Mouse (Mus musculus) heart, embryonic 16.5 days (tissue): ENCODE data around the gene Rab17. TPM values are rescaled to one million over a fixed set of nuclear protein-coding genes. Genes with fewer than 3 reads are reported as not detected.
A peak's percentile ranks its signal among the peaks of the same experiment; 100 is the strongest.

Experiments used
- ATAC-seq: fragments of 200-750 bp; cut with Nextera tagmentation; replicated peaks from 2 replicates; pipeline ENCODE4 v1.8.0; 2017; ENCODE audit warnings: moderate number of reproducible peaks; ENCODE audit not compliant: insufficient read depth, low FRiP score; ENCODE audit errors: extremely low read depth
- H3K27ac ChIP-seq: fragments of 300-500 bp; sonication (generic); 2 replicates; pipeline ENCODE4 v1.5.1; 2014; ENCODE audit warnings: mild to moderate bottlenecking, low read length, control low read depth, moderate library complexity
- H3K27me3 ChIP-seq: fragments of 300-500 bp; sonication (generic); 2 replicates; pipeline ENCODE4 v1.6.1; 2014; ENCODE audit warnings: low read length, mixed read lengths; ENCODE audit not compliant: control insufficient read depth, insufficient read depth
- H3K36me3 ChIP-seq: fragments of 300-500 bp; sonication (generic); 2 replicates; pipeline ENCODE4 v1.6.1; 2014; ENCODE audit not compliant: control insufficient read depth, insufficient read depth
- H3K4me1 ChIP-seq: fragments of 300-500 bp; sonication (generic); 2 replicates; pipeline ENCODE4 v1.6.1; 2014; ENCODE audit warnings: low read length, mixed read lengths; ENCODE audit not compliant: control insufficient read depth, insufficient read depth
- H3K4me2 ChIP-seq: fragments of 300-500 bp; sonication (generic); 2 replicates; pipeline ENCODE4 v1.6.1; 2014; ENCODE audit warnings: low read depth, mild to moderate bottlenecking, control low read depth, low read length
- H3K4me3 ChIP-seq: fragments of 300-500 bp; sonication (generic); 2 replicates; pipeline ENCODE4 v1.5.1; 2014; ENCODE audit warnings: mild to moderate bottlenecking, control low read depth, low read length
- H3K9ac ChIP-seq: fragments of 300-500 bp; sonication (generic); 2 replicates; pipeline ENCODE4 v1.6.1; 2014; ENCODE audit warnings: low read length, control low read depth
- H3K9me3 ChIP-seq: fragments of 300-500 bp; sonication (generic); replicated peaks from 2 replicates; pipeline ENCODE4 v1.6.1; 2016; ENCODE audit warnings: low read length; ENCODE audit not compliant: control insufficient read depth
- WGBS: fragments of 180-500 bp; shearing (Covaris S2); extraction: QIAGEN DNeasy Blood & Tissue Kit; methylation state at CpG from one replicate; pipeline ENCODE4 v1.1.7; 2014; 5-methylcytosine and 5-hydroxymethylcytosine counted together
- polyA plus RNA-seq: library from polyadenylated mRNA; unstranded; fragments of >200 nt; fragmentation: Nextera tagmentation; extraction: Ambion mirVana; gene quantifications from 2 replicates; pipeline ENCODE4 v1.2.1, GENCODE M21; 2015

The Rab17 gene
- polyA plus RNA-seq, 1 experiment from 2014 or later, result 3.8 TPM

- Histone ChIP-seq H3K4me2 (no peak overlapping the region), H3K4me1 (peaks cover 33% of the 10 kb centered on the region), H3K4me3 (no peak overlapping the region), H3K9me3 (no peaks in the 10 kb centered on the region), H3K9ac (peak overlapping the region; percentile 46; the same call in 1 of the 2 replicates), H3K27ac (0 out of 2 replicates have a peak overlapping the region, but pooled peaks have one; percentile 15), H3K36me3 (no peaks in the 10 kb centered on the region), H3K27me3 (no peaks in the 10 kb centered on the region)
- WGBS, result 27% methylated on average over 12 of the region's 12 CpGs
- ATAC-seq, result no peak
Measured at GRCm38 (mm10) chr1:90974906-90975649, 5.6 kb upstream of the Rab17 start.

- ATAC-seq, result peak; percentile 34
- Histone ChIP-seq H3K4me3 (no peak overlapping the region), H3K27me3 (no peaks in the 10 kb centered on the region), H3K4me2 (no peak overlapping the region), H3K36me3 (no peaks in the 10 kb centered on the region), H3K27ac (peak overlapping the region; percentile 61), H3K9ac (peak overlapping the region; percentile 70), H3K4me1 (peaks cover 40% of the 10 kb centered on the region), H3K9me3 (no peaks in the 10 kb centered on the region)
- WGBS, result 85% methylated on average over 2 of the region's 2 CpGs
Measured at GRCm38 (mm10) chr1:90973574-90973911, 4.1 kb upstream of the Rab17 start.

GRCm38 (mm10) chr1:90972911-90973573 is 3.6 kb upstream of the Rab17 start:
- no peaks in the 10 kb centered on the region for H3K9me3 ChIP-seq
- H3K27ac ChIP-seq, result peak overlapping the region; percentile 61
- peak overlapping the region; percentile 70 for H3K9ac ChIP-seq

GRCm38 (mm10) chr1:90969881-90970390 is 475 bp upstream of the Rab17 start:
- Histone ChIP-seq H3K27me3 (no peaks in the 10 kb centered on the region), H3K4me3 (no peak overlapping the region), H3K9ac (no peak overlapping the region), H3K27ac (no peak overlapping the region), H3K4me2 (no peak overlapping the region), H3K4me1 (peaks cover 48% of the 10 kb centered on the region), H3K9me3 (no peaks in the 10 kb centered on the region), H3K36me3 (no peaks in the 10 kb centered on the region)
- WGBS, result 75% methylated on average over 10 of the region's 10 CpGs
- no peak for ATAC-seq

More at GRCm38 (mm10) chr1:90972911-90973573, 3.6 kb upstream of the Rab17 start:
- 17% methylated on average over 9 of the region's 9 CpGs for WGBS
- Histone ChIP-seq H3K36me3 (no peaks in the 10 kb centered on the region), H3K4me3 (no peak overlapping the region), H3K4me1 (peaks cover 44% of the 10 kb centered on the region), H3K27me3 (no peaks in the 10 kb centered on the region), H3K4me2 (peak overlapping the region; percentile 10; the same call in 1 of the 2 replicates)
- ATAC-seq, result peak; percentile 71

GRCm38 (mm10) chr1:90968649-90969048 is 812 bp downstream of the Rab17 start:
- Histone ChIP-seq H3K36me3 (no peaks in the 10 kb centered on the region), H3K4me1 (peaks cover 40% of the 10 kb centered on the region), H3K9ac (no peak overlapping the region), H3K4me2 (peak overlapping the region; percentile 36; the same call in 1 of the 2 replicates), H3K9me3 (no peaks in the 10 kb centered on the region), H3K27ac (no peak overlapping the region), H3K4me3 (no peak overlapping the region), H3K27me3 (no peaks in the 10 kb centered on the region)
- no peak for ATAC-seq
- 78% methylated on average over 4 of the region's 4 CpGs for WGBS

GRCm38 (mm10) chr1:90967583-90967982 is 1.9 kb downstream of the Rab17 start:
- peak; percentile 85 for ATAC-seq
- Histone ChIP-seq H3K4me2 (peak overlapping the region; percentile 39), H3K27ac (peak overlapping the region; percentile 83)

GRCm38 (mm10) chr1:90962994-90963393 is 6.5 kb downstream of the Rab17 start:
- no peak overlapping the region for H3K9ac ChIP-seq

More at GRCm38 (mm10) chr1:90967583-90967982, 1.9 kb downstream of the Rab17 start:
- Histone ChIP-seq H3K9me3 (no peaks in the 10 kb centered on the region), H3K9ac (peak overlapping the region; percentile 53), H3K27me3 (no peaks in the 10 kb centered on the region), H3K4me3 (no peak overlapping the region), H3K4me1 (peaks cover 39% of the 10 kb centered on the region), H3K36me3 (no peaks in the 10 kb centered on the region)
- 40% methylated on average over 7 of the region's 7 CpGs for WGBS

GRCm38 (mm10) chr1:90962526-90962925 is 6.9 kb downstream of the Rab17 start:
- Histone ChIP-seq H3K9ac (no peak overlapping the region), H3K36me3 (no peaks in the 10 kb centered on the region), H3K4me3 (no peak overlapping the region), H3K27ac (no peak overlapping the region), H3K4me2 (no peak overlapping the region), H3K4me1 (peaks cover 16% of the 10 kb centered on the region), H3K27me3 (peaks cover 8% of the 10 kb centered on the region; the same call in 1 of the 2 replicates), H3K9me3 (no peaks in the 10 kb centered on the region)
- no peak for ATAC-seq
- WGBS, result 44% methylated on average over 4 of the region's 4 CpGs

More at GRCm38 (mm10) chr1:90962994-90963393, 6.5 kb downstream of the Rab17 start:
- peaks cover 20% of the 10 kb centered on the region for H3K4me1 ChIP-seq
- 16% methylated on average over 3 of the region's 3 CpGs for WGBS
- peak; percentile 74; the same call in 1 of the 2 replicates for ATAC-seq
- H3K4me2 ChIP-seq, result no peak overlapping the region; the same call in 1 of the 2 replicates
- 0 out of 2 replicates have a peak, but pooled peaks cover 4% of the 10 kb centered on the region for H3K27me3 ChIP-seq
- H3K36me3 ChIP-seq, result no peaks in the 10 kb centered on the region
- no peak overlapping the region for H3K4me3 ChIP-seq
- H3K27ac ChIP-seq, result peak overlapping the region; percentile 80
- no peaks in the 10 kb centered on the region for H3K9me3 ChIP-seq
